Mouse (Mus musculus): ENCODE data around the gene Supt7l.
A peak's percentile ranks its signal among the peaks of the same experiment; 100 is the strongest.
"Not testable (repeated sequence)": the region's sequence is repeated elsewhere in the genome, so short reads cannot be mapped to it uniquely, and the experiment has no call there.

Supt7l gene

GRCm38 (mm10) chr5:31527707-31528106 is at the start of gene Supt7l:
TSS of gene Supt7l (minus strand) at chr5:31527807.
- ATAC-seq (ENCODE audit: insufficient number of reproducible peaks, low FRiP score, low TSS enrichment) = not testable (repeated sequence)

- ATAC-seq (ENCODE audit: insufficient number of reproducible peaks, low FRiP score, low TSS enrichment) = no peak
Observed at GRCm38 (mm10) chr5:31576539-31576975, 49.0 kb upstream of the Supt7l start.

DNA sequence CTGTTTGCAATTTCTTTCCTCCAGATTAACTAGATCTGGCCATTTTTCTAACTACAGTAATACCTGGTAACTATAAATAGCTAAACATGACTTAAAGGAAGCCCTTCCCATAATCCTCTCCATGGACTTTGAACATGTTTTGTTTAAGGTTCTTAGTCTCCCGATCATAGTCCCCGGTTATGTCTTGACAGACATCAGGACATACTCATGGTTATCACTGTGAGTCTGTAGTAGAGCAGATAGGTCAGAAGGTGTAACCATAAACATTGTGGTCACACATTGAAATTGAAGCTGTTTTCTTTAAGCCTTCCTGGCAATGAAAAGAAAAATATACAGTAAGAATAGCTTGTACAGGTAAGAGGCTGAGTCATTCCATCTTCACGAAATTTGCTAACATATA is 46.1 kb upstream of the Supt7l start:
- ATAC-seq (ENCODE audit: insufficient number of reproducible peaks, low FRiP score, low TSS enrichment) = no peak

GRCm38 (mm10) chr5:31571023-31571608 is 43.5 kb upstream of the Supt7l start:
- peak; percentile 52; the same call in 1 of the 2 replicates for ATAC-seq (ENCODE audit: insufficient number of reproducible peaks, low FRiP score, low TSS enrichment)

- ATAC-seq (ENCODE audit: insufficient number of reproducible peaks, low FRiP score, low TSS enrichment) = no peak
Observed at GRCm38 (mm10) chr5:31567951-31568657, 40.5 kb upstream of the Supt7l start.

GRCm38 (mm10) chr5:31566457-31566856 is 38.9 kb upstream of the Supt7l start:
- no peak for ATAC-seq (ENCODE audit: insufficient number of reproducible peaks, low FRiP score, low TSS enrichment)

DNA sequence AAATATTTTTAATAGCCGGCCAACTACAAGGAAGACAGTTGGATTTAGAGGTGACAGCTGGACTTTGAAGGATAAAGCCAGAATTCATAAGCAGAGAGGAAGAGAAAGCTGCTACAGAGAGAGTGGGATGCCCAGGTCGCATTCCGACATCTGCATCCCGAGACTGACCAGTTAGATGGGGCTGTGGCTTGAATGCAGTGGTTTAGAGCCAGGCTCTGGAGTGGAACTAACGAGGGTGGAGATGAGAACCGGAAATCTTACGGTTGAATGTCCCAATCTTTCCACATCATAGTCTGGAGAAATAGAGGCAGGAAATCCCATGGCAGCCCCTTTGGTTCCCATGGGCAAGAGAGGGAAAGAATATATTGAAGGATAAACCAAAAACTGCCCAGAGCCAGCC is 38.4 kb upstream of the Supt7l start:
- no peak for ATAC-seq (ENCODE audit: insufficient number of reproducible peaks, low FRiP score, low TSS enrichment)

DNA sequence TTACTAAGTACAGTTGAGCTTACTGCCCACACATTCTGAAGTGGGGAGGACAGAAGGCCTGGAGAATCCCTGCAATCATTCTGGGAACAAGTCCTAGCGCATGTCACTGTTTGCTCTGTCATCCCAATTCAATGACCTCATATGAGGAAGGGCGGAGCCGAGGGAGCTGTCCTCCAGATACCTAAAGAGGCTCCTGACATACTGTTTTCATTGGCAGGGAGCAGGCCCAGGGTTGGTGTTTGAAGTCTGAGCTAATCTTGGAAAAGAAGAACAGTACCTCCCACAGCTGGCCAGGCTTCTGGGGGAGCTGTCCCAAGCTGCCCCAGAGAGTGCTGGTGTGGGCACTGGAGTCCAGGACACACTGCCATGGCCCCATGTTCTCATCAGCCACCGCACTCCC is 37.4 kb upstream of the Supt7l start:
- ATAC-seq (ENCODE audit: insufficient number of reproducible peaks, low FRiP score, low TSS enrichment) = no peak

- no peak; the same call in 1 of the 2 replicates for ATAC-seq (ENCODE audit: insufficient number of reproducible peaks, low FRiP score, low TSS enrichment)
Observed at GRCm38 (mm10) chr5:31563905-31564304, 36.3 kb upstream of the Supt7l start.

DNA sequence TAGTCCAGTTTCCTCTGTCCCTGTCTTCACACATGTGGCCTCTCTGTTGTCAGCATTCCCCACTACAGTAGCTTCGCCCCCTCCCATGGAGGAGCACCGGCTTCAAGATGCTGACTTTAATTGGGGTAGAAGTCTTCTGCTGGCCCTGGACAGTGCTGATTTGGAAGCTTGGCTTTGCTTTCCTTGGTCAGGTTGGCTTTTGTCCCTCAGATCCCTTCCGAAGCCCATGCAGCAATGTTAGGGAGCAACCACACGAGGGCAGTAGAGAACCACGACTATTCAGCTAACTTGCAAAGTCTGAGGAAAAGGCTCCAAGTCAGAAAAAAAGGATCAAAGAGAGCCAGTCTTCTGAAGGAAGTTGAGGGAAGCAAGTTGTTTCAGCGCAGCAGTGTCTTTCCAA is 35.9 kb upstream of the Supt7l start:
- ATAC-seq (ENCODE audit: insufficient number of reproducible peaks, low FRiP score, low TSS enrichment) = no peak

GRCm38 (mm10) chr5:31562036-31562666 is 34.5 kb upstream of the Supt7l start:
- ATAC-seq (ENCODE audit: insufficient number of reproducible peaks, low FRiP score, low TSS enrichment) = no peak

- ATAC-seq (ENCODE audit: insufficient number of reproducible peaks, low FRiP score, low TSS enrichment) = no peak
Observed at GRCm38 (mm10) chr5:31560352-31560751, 32.7 kb upstream of the Supt7l start.

- no peak for ATAC-seq (ENCODE audit: insufficient number of reproducible peaks, low FRiP score, low TSS enrichment)
Observed at GRCm38 (mm10) chr5:31559401-31559800, 31.8 kb upstream of the Supt7l start.

DNA sequence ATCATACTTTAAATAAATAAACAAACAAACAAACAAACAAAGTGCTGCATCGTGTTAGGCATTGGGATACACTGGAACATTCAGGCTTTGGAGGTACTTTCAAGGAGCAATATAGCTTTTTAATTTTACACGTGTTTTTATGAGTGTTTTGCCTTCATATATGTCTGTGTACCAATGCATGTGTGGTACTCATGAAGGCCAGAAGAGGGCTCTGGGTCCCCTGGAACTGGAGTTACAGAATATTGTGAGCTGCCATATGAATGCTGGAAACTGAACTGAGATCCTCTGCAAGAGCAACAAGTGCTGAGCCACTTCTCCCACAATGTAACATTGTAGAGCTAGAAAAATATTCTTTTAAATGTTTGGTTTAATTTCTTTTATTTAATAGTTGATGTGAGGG is 7.6 kb upstream of the Supt7l start:
- no peak for ATAC-seq (ENCODE audit: insufficient number of reproducible peaks, low FRiP score, low TSS enrichment)

- ATAC-seq (ENCODE audit: insufficient number of reproducible peaks, low FRiP score, low TSS enrichment) = no peak
Observed at GRCm38 (mm10) chr5:31528560-31528959, 953 bp upstream of the Supt7l start.

DNA sequence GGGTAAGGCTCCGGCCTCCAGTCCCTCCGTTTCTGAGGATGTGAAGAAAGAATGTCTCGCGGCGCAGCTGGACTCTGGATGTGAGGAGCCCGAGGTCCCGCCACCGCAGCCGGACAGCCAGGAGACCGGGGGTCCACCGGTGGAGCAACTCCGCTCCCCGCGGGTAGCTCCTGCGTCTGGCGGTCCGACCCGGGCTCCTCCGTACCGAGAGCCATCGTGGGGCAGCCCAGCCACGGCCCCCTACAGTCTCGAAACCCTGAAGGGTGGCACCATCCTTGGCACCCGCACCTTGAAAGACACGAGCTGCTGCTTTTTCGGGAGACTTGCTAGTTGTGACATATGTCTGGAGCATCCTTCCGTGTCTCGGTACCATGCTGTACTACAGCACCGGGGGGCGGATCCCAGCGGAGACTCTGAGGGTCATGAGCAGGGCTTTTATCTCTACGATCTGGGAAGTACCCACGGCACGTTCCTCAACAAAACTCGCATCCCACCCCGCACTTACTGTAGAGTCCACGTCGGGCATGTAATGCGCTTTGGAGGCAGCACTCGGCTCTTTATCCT is 408 bp downstream of the Supt7l start:
- no peak for ATAC-seq (ENCODE audit: insufficient number of reproducible peaks, low FRiP score, low TSS enrichment)

- peak; percentile 92 for ATAC-seq (ENCODE audit: insufficient number of reproducible peaks, low FRiP score, low TSS enrichment)
Observed at GRCm38 (mm10) chr5:31526354-31527116, 1.1 kb downstream of the Supt7l start, which contains the start of gene Slc4a1ap. TSS of gene Slc4a1ap (plus strand) at chr5:31526995.

- ATAC-seq (ENCODE audit: insufficient number of reproducible peaks, low FRiP score, low TSS enrichment) = no peak
Observed at GRCm38 (mm10) chr5:31520556-31520955, 7.1 kb downstream of the Supt7l start.

DNA sequence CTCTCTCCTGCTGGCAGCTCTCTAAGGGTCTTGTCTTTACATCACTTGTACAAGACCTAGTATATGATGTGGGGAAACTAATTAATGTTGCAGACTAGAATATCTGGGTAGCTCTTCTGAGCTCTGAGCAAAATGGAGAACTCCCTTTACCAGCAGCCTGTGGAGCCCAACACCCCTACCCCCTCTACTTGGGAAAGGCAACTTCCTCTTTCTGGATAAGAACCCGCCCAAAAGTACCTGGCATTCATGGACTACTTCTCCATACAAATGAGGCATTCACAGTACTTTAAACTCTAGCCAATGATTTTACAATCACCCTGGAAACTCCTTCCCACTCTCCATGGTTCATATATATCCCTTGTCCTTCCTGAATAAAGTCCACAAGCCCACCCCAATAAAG is 15.1 kb downstream of the Supt7l start:
- ATAC-seq (ENCODE audit: insufficient number of reproducible peaks, low FRiP score, low TSS enrichment) = no peak

GRCm38 (mm10) chr5:31504843-31505242 is 22.8 kb downstream of the Supt7l start:
- ATAC-seq (ENCODE audit: insufficient number of reproducible peaks, low FRiP score, low TSS enrichment) = no peak
